Mouse (Mus musculus) embryonic fibroblast, embryonic 13.5 days (primary cell): ENCODE measurements at regions not wholly inside any gene's neighbourhood (a gene's known extent, or its start where the extent isn't known, plus 50 kb on each side); places are given as distances from the start of the nearest gene placed in this dataset.

Experiments
- H3K27ac ChIP-seq: 2 replicates; pipeline ENCODE4 v1.5.1; 2012; ENCODE audit warnings: low read length, control low read depth, inconsistent platforms; ENCODE audit not compliant: insufficient read depth
- H3K4me1 ChIP-seq: 2 replicates; pipeline ENCODE4 v1.6.1; 2011; ENCODE audit warnings: low read length; ENCODE audit not compliant: control insufficient read depth, insufficient read depth
- H3K4me3 ChIP-seq: 2 replicates; pipeline ENCODE4 v1.5.1; 2011; ENCODE audit warnings: mild to moderate bottlenecking, control low read depth, low read length; ENCODE audit not compliant: insufficient read depth
- CTCF ChIP-seq: IDR thresholded peaks from 2 replicates; pipeline ENCODE4 v1.5.1; 2011; ENCODE audit warnings: mild to moderate bottlenecking, control low read depth, low read length, moderate library complexity, borderline replicate concordance; ENCODE audit not compliant: insufficient read depth
- POLR2A ChIP-seq: IDR thresholded peaks from 2 replicates; pipeline ENCODE4 v1.6.1; 2011; ENCODE audit warnings: low read depth, mild to moderate bottlenecking, control low read depth, low read length, moderate library complexity

- H3K4me1 ChIP-seq = no peaks in the 10 kb centered on the region
- no peak for TF ChIP-seq CTCF
- TF ChIP-seq POLR2A = no peak
- H3K4me3 ChIP-seq = no peak overlapping the region
- H3K27ac ChIP-seq = no peak overlapping the region
Measured at GRCm38 (mm10) chr9:80705264-80705663, 240.0 kb upstream of the Impg1 start.

- TF ChIP-seq POLR2A = no peak
- TF ChIP-seq CTCF = no peak
- no peak overlapping the region for H3K4me3 ChIP-seq
- H3K4me1 ChIP-seq = no peaks in the 10 kb centered on the region
- H3K27ac ChIP-seq = no peak overlapping the region
Measured at GRCm38 (mm10) chr9:80697171-80697570, 231.9 kb upstream of the Impg1 start.

DNA sequence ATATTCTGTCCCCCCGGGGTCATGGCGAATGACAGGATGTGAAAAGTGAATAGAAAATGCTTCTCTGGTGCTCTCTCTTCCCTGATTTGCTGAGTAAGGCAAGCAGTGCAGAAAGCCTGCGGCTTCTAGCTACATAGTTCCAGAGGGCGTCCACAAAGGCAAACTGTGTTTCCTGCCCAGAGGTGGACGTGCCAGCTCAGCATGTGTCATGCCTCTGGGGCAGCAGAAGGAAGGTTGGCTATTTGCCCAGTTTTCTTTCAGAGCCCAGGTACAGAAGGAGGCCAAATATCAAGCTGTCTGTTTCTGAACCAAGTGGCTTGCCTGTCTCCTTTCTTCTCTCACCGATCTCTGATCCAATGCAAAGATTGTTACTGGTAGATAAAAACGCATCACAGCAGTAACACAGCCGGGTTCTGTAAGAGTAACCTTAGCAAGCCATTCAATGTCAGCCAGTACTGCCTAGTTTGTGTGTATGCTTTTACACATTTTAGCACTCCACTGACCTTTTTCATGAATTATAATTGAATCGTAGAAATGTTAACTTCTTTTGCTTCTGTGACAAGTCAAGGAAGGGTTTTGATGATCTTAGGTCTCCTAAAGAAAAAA is 223.3 kb upstream of the Impg1 start:
- TF ChIP-seq POLR2A = no peak
- no peak for TF ChIP-seq CTCF
- Histone ChIP-seq H3K27ac (no peak overlapping the region), H3K4me3 (no peak overlapping the region; the same call in 1 of the 2 replicates), H3K4me1 (no peaks in the 10 kb centered on the region)

DNA sequence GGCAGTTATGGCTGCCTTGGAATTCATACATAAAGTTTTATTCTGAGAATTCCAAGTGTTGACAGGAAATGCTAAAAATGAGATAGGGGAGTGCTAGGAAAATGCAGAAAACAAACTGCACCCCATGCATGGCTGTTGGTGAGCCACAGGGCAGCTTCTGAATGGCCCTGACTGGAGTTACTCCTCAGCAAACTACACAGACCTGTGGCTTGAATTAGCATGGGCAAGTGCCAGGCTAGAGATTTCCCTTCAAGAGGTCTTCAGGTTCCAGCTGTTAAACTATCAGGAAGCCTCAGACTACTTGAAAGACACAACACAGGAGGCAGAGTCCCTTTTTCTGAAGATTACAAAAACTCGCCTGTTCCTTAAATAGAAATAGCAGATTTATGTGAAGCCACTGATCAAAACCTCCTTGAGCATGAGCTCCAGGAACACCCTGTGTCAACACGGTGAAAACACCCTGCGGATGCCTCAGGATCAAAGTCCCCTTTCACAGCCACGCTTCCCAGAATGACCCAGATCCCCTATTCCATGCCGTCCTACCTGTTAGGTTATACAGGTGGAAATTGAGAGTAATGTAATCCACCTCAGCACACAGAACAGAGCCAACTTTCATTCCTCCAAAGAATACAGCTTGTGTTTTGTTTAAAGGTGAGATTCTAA is 217.9 kb upstream of the Impg1 start:
- H3K27ac ChIP-seq = no peak overlapping the region
- no peak for TF ChIP-seq POLR2A
- TF ChIP-seq CTCF = no peak
- H3K4me1 ChIP-seq = no peaks in the 10 kb centered on the region
- H3K4me3 ChIP-seq = no peak overlapping the region

- H3K4me1 ChIP-seq = no peaks in the 10 kb centered on the region
- no peak overlapping the region for H3K27ac ChIP-seq
- no peak for TF ChIP-seq POLR2A
- TF ChIP-seq CTCF = no peak
- H3K4me3 ChIP-seq = no peak overlapping the region
Measured at GRCm38 (mm10) chr9:80681709-80682108, 216.4 kb upstream of the Impg1 start.

- no peaks in the 10 kb centered on the region for H3K4me1 ChIP-seq
- TF ChIP-seq POLR2A (no peak), CTCF (no peak)
- no peak overlapping the region for H3K4me3 ChIP-seq
- H3K27ac ChIP-seq = no peak overlapping the region
Measured at GRCm38 (mm10) chr9:80671483-80671882, 206.2 kb upstream of the Impg1 start.

DNA sequence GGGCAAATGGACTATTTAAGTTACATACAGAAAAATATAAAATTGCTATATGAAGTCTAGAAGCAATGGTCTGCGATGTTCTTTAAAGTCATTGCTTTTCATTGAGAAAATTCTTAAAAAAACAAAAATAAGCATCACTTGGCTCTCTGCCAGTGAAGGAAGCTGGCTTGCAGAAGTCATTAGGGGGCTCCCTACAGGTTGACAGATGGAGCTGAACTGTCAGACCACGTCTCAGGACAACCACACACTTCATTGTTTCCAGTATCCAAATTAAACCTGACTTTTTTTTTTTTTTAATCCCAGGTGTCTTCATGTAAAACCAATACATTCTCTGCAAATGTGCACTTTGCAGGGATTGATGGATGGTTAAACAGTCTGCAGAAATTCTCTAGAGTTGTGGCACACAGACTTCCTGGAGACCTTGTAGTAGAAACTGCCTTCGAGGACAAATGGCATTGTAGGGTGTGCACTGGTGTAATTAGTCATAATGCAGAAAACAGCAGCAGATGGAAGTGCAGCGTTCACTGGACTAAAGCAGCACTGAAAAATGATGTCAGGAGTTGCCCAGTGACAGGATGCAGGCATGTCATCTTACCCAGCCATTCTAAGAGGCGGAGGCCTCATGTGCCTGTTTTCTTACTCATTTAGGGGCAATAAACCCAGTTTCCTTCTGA is 203.4 kb upstream of the Impg1 start:
- Histone ChIP-seq H3K27ac (no peak overlapping the region), H3K4me3 (no peak overlapping the region), H3K4me1 (no peaks in the 10 kb centered on the region)
- TF ChIP-seq CTCF (no peak), POLR2A (no peak)

- H3K27ac ChIP-seq = no peak overlapping the region
- no peaks in the 10 kb centered on the region for H3K4me1 ChIP-seq
- TF ChIP-seq POLR2A (no peak), CTCF (no peak)
- H3K4me3 ChIP-seq = no peak overlapping the region
Measured at GRCm38 (mm10) chr9:80658755-80659154, 193.5 kb upstream of the Impg1 start.

- Histone ChIP-seq H3K27ac (no peak overlapping the region), H3K4me3 (no peak overlapping the region), H3K4me1 (no peaks in the 10 kb centered on the region)
- TF ChIP-seq CTCF (no peak), POLR2A (no peak)
Measured at GRCm38 (mm10) chr9:80615114-80615513, 149.8 kb upstream of the Impg1 start.

DNA sequence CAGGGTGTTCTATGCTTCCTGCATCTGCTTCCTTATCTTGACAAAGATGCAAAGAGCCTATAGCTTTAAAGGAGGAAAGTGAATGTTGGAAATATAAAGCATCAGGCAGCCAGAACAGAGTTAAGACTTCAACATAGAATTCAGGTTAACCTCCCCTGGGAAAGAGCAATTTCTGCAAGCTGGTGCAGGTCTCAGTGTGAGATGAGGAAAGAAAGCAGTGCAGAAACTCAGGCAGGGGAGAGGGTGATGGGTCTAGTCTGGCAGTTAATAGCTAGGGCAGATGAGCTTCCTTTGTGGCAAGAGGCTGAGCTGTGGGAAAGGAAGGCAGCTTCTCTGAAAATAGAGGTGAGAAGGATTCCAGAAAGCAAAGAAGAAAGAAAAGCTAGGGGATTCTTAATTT is 134.7 kb upstream of the Impg1 start:
- Histone ChIP-seq H3K4me3 (no peak overlapping the region), H3K4me1 (no peaks in the 10 kb centered on the region), H3K27ac (no peak overlapping the region)
- no peak for TF ChIP-seq POLR2A
- no peak for TF ChIP-seq CTCF
